Mouse (Mus musculus): ENCODE measurements around the gene Cacna2d1. TPM values are rescaled to one million over a fixed set of nuclear protein-coding genes. Genes with fewer than 3 reads are reported as not detected.

Gene Cacna2d1
- total RNA-seq (2023; ENCODE audit: inconsistent age), result 0.10 TPM in 1 of 4 replicates, not detected in the others

DNA sequence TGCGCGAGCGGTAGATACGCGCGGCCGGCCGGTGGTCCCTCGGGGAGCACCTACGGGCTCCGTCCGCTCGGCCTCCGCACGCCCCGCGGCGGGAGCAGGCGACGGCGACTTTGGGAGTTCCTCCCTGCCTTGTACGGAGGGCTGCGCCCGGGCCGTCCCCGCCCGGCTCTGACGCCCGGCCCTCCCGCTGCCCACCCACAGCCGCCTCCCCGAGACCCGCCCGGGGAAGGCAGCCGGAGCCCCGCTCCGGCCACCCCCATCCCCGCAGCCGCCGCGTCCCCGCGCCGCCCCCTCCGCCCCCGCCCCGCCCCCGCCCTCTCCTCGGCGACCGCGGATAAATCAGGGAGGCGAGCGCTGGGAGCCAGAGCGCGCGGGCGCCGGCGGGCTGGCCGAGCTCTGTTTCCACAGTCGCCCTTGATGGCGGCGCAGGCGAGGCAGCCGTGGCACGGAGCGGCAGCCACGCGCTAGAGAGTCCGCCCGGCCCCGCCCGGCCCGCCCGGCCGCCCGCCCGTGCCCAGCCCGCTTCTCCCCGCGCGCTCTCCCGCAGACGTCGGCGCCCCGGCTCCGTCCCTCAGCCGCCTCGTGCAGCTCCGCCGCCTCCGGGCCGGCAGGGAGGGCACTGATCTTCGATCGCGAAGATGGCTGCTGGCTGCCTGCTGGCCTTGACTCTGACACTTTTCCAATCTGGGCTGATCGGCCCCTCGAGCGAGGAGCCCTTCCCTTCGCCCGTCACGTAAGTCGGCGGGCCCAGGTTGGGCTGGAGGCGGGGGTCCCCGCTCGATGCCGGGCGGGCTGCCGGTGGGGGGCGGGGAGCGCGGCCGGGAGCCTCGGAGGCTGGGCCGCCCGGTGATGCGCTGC is at the start of gene Cacna2d1:
Gene Cacna2d1, plus strand, starts transcription at position 316 of the 858 bp plus-strand sequence.

Other genes with a start within 250 kb of the Cacna2d1 start
- gene Speer4c, start 220.4 kb upstream of the Cacna2d1 start, total RNA-seq (2023; ENCODE audit: inconsistent age), result not detected in 4 replicates